26 mouse cellular contexts compared by ENCODE assay signal in the genomic region with DNA sequence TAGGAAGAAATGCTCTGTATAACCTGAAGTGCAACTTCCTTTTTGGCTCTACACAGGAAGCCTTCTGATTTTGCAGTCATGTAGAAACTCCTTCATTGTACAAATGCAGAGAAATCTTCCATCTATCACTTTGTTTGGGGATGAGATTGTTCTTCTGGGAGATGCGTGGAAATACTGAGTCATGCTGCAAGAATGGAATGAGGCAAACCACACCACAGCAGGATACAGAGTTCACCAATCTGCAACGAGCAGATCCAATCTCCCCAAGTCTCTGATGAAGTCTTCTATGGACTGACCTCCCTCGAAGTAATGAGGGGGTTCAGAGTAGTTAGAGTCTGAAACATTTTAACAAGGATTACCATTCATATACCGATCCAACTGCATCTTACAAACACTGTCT.
DNase-seq lines count a peak whose midpoint lies in the region; ATAC-seq and TF ChIP-seq lines count a peak whose summit lies in the region.
"Had no signal": no experiment of that assay in that cellular context is flagged by ENCODE, and none has a peak within 500 bp of the region (broad histone marks: within the 10 kb centered on the region; RNA-seq: fewer than 3 reads in every experiment).

No protein-coding gene starts in this region.

- no peak for TF ChIP-seq POLR2A in embryonic fibroblast, embryonic 13.5 days (IDR thresholded peaks at IDR 0.05; ENCODE audit: low read depth, low read length)
- TF ChIP-seq POLR2A in thymus, adult 2 months (IDR thresholded peaks at IDR 0.05; ENCODE audit: control insufficient read depth, extremely low read depth, insufficient read depth, low read length, poor library complexity), result no peak

- peaks cover 9% of the 10 kb centered on the region for H3K9me3 ChIP-seq in embryonic facial prominence, embryonic 14.5 days (ENCODE audit: control insufficient read depth, low read length)
- H3K9me3 ChIP-seq in embryonic facial prominence, embryonic 10.5 days, result peaks cover 6% of the 10 kb centered on the region

- DNase-seq in embryonic facial prominence, embryonic 14.5 days (ENCODE audit: low spot score), result peak; percentile 57
- no peak for DNase-seq in embryonic facial prominence, embryonic 10.5 days (ENCODE audit: low spot score)
- peak; percentile 42 for DNase-seq in 3134 (ENCODE audit: extremely low read depth, insufficient read length, low spot score)
- DNase-seq in Muller cell, postnatal 12 days (ENCODE audit: inconsistent ontology term), result peak; percentile 93
- no peak for DNase-seq in left cerebral cortex, adult 9 months (ENCODE audit: low spot score in 2 of 2)
- no peak for DNase-seq in thymus, adult 2 months
- DNase-seq: adrenal gland, postnatal 10 days; cerebellum, adult 11 months; cerebellum, adult 2 months; cerebellum, adult 9-11 months; cerebellum, postnatal 25 days; forebrain, postnatal 0 days; gastrocnemius, postnatal 36 days; heart, adult 2 months; heart, postnatal 14 days; heart, postnatal 4 days had no signal

- no peak overlapping the region for H3K4me2 ChIP-seq in embryonic facial prominence, embryonic 14.5 days (ENCODE audit: low read depth, low read length)
- H3K4me2 ChIP-seq: embryonic facial prominence, embryonic 13.5 days; heart, embryonic 13.5 days; hindbrain, embryonic 14.5 days had no signal

- H3K27ac ChIP-seq in embryonic facial prominence, embryonic 14.5 days (replicated peaks; ENCODE audit: low read depth, low read length), result no peak overlapping the region
- H3K27ac ChIP-seq in embryonic facial prominence, embryonic 10.5 days (replicated peaks), result no peak overlapping the region
- peak overlapping the region; percentile 97 for H3K27ac ChIP-seq in embryonic fibroblast, embryonic 13.5 days (ENCODE audit: insufficient read depth, low read length)
- no peak overlapping the region for H3K27ac ChIP-seq in thymus, adult 2 months (ENCODE audit: control insufficient read depth, insufficient read depth, low read length)
- H3K27ac ChIP-seq: embryonic facial prominence, embryonic 13.5 days; heart, adult 2 months; heart, embryonic 10.5 days; heart, embryonic 13.5 days; hindbrain, embryonic 14.5 days; hindbrain, postnatal 0 days had no signal

- H3K27me3 ChIP-seq in embryonic facial prominence, embryonic 14.5 days (replicated peaks; ENCODE audit: control insufficient read depth, insufficient read depth, low read length), result no peaks in the 10 kb centered on the region
- no peaks in the 10 kb centered on the region for H3K27me3 ChIP-seq in embryonic facial prominence, embryonic 10.5 days (replicated peaks; ENCODE audit: low read depth, poor library complexity, severe bottlenecking)
- no peaks in the 10 kb centered on the region for H3K27me3 ChIP-seq in thymus, adult 2 months (ENCODE audit: control insufficient read depth, insufficient read depth, low read length)
- H3K27me3 ChIP-seq: embryonic facial prominence, embryonic 13.5 days; heart, embryonic 13.5 days had no signal

- no peak overlapping the region for H3K4me3 ChIP-seq in embryonic facial prominence, embryonic 14.5 days (ENCODE audit: low read depth, low read length)
- H3K4me3 ChIP-seq in embryonic facial prominence, embryonic 10.5 days, result no peak overlapping the region
- H3K4me3 ChIP-seq in embryonic fibroblast, embryonic 13.5 days (ENCODE audit: insufficient read depth, low read length), result no peak overlapping the region
- no peak overlapping the region for H3K4me3 ChIP-seq in thymus, adult 2 months (ENCODE audit: control insufficient read depth, insufficient read depth, low read length)
- H3K4me3 ChIP-seq: embryonic facial prominence, embryonic 13.5 days; heart, adult 2 months; heart, embryonic 10.5 days; heart, embryonic 13.5 days had no signal

- ATAC-seq in embryonic facial prominence, embryonic 14.5 days (ENCODE audit: low read depth), result peak; percentile 22; the same call in 1 of the 2 replicates
- ATAC-seq: activated CD4-positive, CD25-positive, alpha-beta regulatory T cell, adult 4 months; forebrain, embryonic 14.5 days; forebrain, postnatal 0 days; hindbrain, postnatal 0 days; inflammation-experienced regulatory T-cells, adult 6 months; intestine, embryonic 16.5 days had no signal

- H3K4me1 ChIP-seq in embryonic facial prominence, embryonic 14.5 days (ENCODE audit: control insufficient read depth, insufficient read depth, low read length), result peaks cover 5% of the 10 kb centered on the region
- peaks cover 1% of the 10 kb centered on the region; the same call in 1 of the 2 replicates for H3K4me1 ChIP-seq in embryonic facial prominence, embryonic 10.5 days
- H3K4me1 ChIP-seq in embryonic fibroblast, embryonic 13.5 days (ENCODE audit: control insufficient read depth, insufficient read depth, low read length), result peaks cover 9% of the 10 kb centered on the region
- H3K4me1 ChIP-seq in thymus, adult 2 months (replicated peaks; ENCODE audit: control insufficient read depth, insufficient read depth, low read length), result no peaks in the 10 kb centered on the region

- H3K36me3 ChIP-seq in embryonic facial prominence, embryonic 14.5 days (ENCODE audit: control insufficient read depth, insufficient read depth, low read length), result no peaks in the 10 kb centered on the region
- H3K36me3 ChIP-seq in embryonic facial prominence, embryonic 10.5 days (replicated peaks), result no peaks in the 10 kb centered on the region
- H3K36me3 ChIP-seq in thymus, adult 2 months (ENCODE audit: control insufficient read depth, insufficient read depth, low read length), result no peaks in the 10 kb centered on the region
- H3K36me3 ChIP-seq: embryonic facial prominence, embryonic 13.5 days; heart, embryonic 10.5 days; heart, embryonic 13.5 days had no signal

- 47% methylated on average over 4 of the region's 4 CpGs for WGBS in embryonic facial prominence, embryonic 14.5 days
- 80% methylated on average over 4 of the region's 4 CpGs for WGBS in embryonic facial prominence, embryonic 10.5 days
- 51% methylated on average over 4 of the region's 4 CpGs for WGBS in thymus, adult 2 months

- H3K9ac ChIP-seq in embryonic facial prominence, embryonic 14.5 days (ENCODE audit: low read depth, low read length), result no peak overlapping the region
- H3K9ac ChIP-seq: embryonic facial prominence, embryonic 13.5 days; forebrain, postnatal 0 days; heart, embryonic 13.5 days; hindbrain, embryonic 14.5 days had no signal

- TF ChIP-seq CTCF in embryonic fibroblast, embryonic 13.5 days (IDR thresholded peaks at IDR 0.05; ENCODE audit: borderline replicate concordance, insufficient read depth, low read length), result no peak
- no peak for TF ChIP-seq CTCF in thymus, adult 2 months (IDR thresholded peaks at IDR 0.05; ENCODE audit: borderline replicate concordance, control insufficient read depth, extremely low read depth, insufficient read depth, low read length, poor library complexity)

Comparison
In these comparisons a context has a peak if more than half of its experiments do, and no peak if none do; other contexts are left out.
1. DNase-seq: peak in embryonic facial prominence, embryonic 14.5 days (single experiment), 3134 (single experiment) and Muller cell, postnatal 12 days (single experiment); none in embryonic facial prominence, embryonic 10.5 days (single experiment), left cerebral cortex, adult 9 months (0 of 2) and thymus, adult 2 months (single experiment).